Mouse (Mus musculus): Measurements from ENCODE around the gene Astn2. TPM values are rescaled to one million over a fixed set of nuclear protein-coding genes. Genes with fewer than 3 reads are reported as not detected.

Gene Astn2
- total and polyA plus RNA-seq, 2 experiments: 0.77 to 1.2 TPM

- TF ChIP-seq POLR2A (IDR thresholded peaks at IDR 0.05; ENCODE audit: extremely low read depth, insufficient read depth, low read length) (no peak), CTCF (IDR thresholded peaks at IDR 0.05; ENCODE audit: low read depth, low read length) (no peak)
- no peak for DNase-seq (ENCODE audit: extremely low read depth, low read depth, low spot score)
- no peak overlapping the region for H3K9ac ChIP-seq (ENCODE audit: low read depth, low read length)
- H3K27ac ChIP-seq (replicated peaks; ENCODE audit: insufficient read depth, low read depth, low read length): no peak overlapping the region
- no peaks in the 10 kb centered on the region for H3K36me3 ChIP-seq (ENCODE audit: control insufficient read depth, insufficient read depth, low read length)
- 89% methylated on average over 5 of the region's 5 CpGs for WGBS
- H3K27me3 ChIP-seq (ENCODE audit: control insufficient read depth, insufficient read depth, low read length): no peaks in the 10 kb centered on the region
- H3K79me2 ChIP-seq (ENCODE audit: control insufficient read depth, insufficient read depth, low read length): no peaks in the 10 kb centered on the region
- no peaks in the 10 kb centered on the region for H3K4me1 ChIP-seq (ENCODE audit: control insufficient read depth, insufficient read depth, low read length)
- H3K4me3 ChIP-seq (ENCODE audit: insufficient read depth, low read depth, low read length): no peak overlapping the region
Observed at GRCm38 (mm10) chr4:65667030-65667610, 737.3 kb downstream of the Astn2 start.

GRCm38 (mm10) chr4:65663176-65663575 is 741.2 kb downstream of the Astn2 start:
- no peak overlapping the region for H3K4me3 ChIP-seq (ENCODE audit: insufficient read depth, low read depth, low read length)
- no peaks in the 10 kb centered on the region for H3K27me3 ChIP-seq (ENCODE audit: control insufficient read depth, insufficient read depth, low read length)
- WGBS: 82% methylated on average over 6 of the region's 6 CpGs
- H3K36me3 ChIP-seq (ENCODE audit: control insufficient read depth, insufficient read depth, low read length): no peaks in the 10 kb centered on the region
- no peak overlapping the region for H3K27ac ChIP-seq (replicated peaks; ENCODE audit: insufficient read depth, low read depth, low read length)
- no peaks in the 10 kb centered on the region for H3K79me2 ChIP-seq (ENCODE audit: control insufficient read depth, insufficient read depth, low read length)
- H3K9ac ChIP-seq (ENCODE audit: low read depth, low read length): no peak overlapping the region
- DNase-seq (ENCODE audit: extremely low read depth, low read depth, low spot score): no peak
- no peak for TF ChIP-seq POLR2A (IDR thresholded peaks at IDR 0.05; ENCODE audit: extremely low read depth, insufficient read depth, low read length)
- no peak for TF ChIP-seq CTCF (IDR thresholded peaks at IDR 0.05; ENCODE audit: low read depth, low read length)
- H3K4me1 ChIP-seq (ENCODE audit: control insufficient read depth, insufficient read depth, low read length): no peaks in the 10 kb centered on the region

- no peaks in the 10 kb centered on the region for H3K36me3 ChIP-seq (ENCODE audit: control insufficient read depth, insufficient read depth, low read length)
- DNase-seq (ENCODE audit: extremely low read depth, low read depth, low spot score): peak; percentile 32
- H3K4me3 ChIP-seq (ENCODE audit: insufficient read depth, low read depth, low read length): no peak overlapping the region
- TF ChIP-seq CTCF (IDR thresholded peaks at IDR 0.05; ENCODE audit: low read depth, low read length) (peak; percentile 98), POLR2A (IDR thresholded peaks at IDR 0.05; ENCODE audit: extremely low read depth, insufficient read depth, low read length) (no peak)
- H3K4me1 ChIP-seq (ENCODE audit: control insufficient read depth, insufficient read depth, low read length): 0 out of 2 replicates have a peak, but pooled peaks cover 2% of the 10 kb centered on the region
- 0% methylated on average over 2 of the region's 2 CpGs for WGBS
- no peaks in the 10 kb centered on the region for H3K79me2 ChIP-seq (ENCODE audit: control insufficient read depth, insufficient read depth, low read length)
- no peak overlapping the region for H3K9ac ChIP-seq (ENCODE audit: low read depth, low read length)
- no peaks in the 10 kb centered on the region for H3K27me3 ChIP-seq (ENCODE audit: control insufficient read depth, insufficient read depth, low read length)
- H3K27ac ChIP-seq (replicated peaks; ENCODE audit: insufficient read depth, low read depth, low read length): no peak overlapping the region
Observed at GRCm38 (mm10) chr4:65654723-65655122, 749.7 kb downstream of the Astn2 start.

GRCm38 (mm10) chr4:65642611-65643010 is 761.8 kb downstream of the Astn2 start:
- H3K27ac ChIP-seq (replicated peaks; ENCODE audit: insufficient read depth, low read depth, low read length): no peak overlapping the region

GRCm38 (mm10) chr4:65638231-65638630 is 766.2 kb downstream of the Astn2 start:
- no peak for TF ChIP-seq POLR2A (IDR thresholded peaks at IDR 0.05; ENCODE audit: extremely low read depth, insufficient read depth, low read length)
- no peak for TF ChIP-seq CTCF (IDR thresholded peaks at IDR 0.05; ENCODE audit: low read depth, low read length)
- H3K27me3 ChIP-seq (ENCODE audit: control insufficient read depth, insufficient read depth, low read length): no peaks in the 10 kb centered on the region; the same call in 1 of the 2 replicates
- no peak overlapping the region for H3K4me3 ChIP-seq (ENCODE audit: insufficient read depth, low read depth, low read length)
- no peaks in the 10 kb centered on the region for H3K36me3 ChIP-seq (ENCODE audit: control insufficient read depth, insufficient read depth, low read length)
- no peak overlapping the region for H3K27ac ChIP-seq (replicated peaks; ENCODE audit: insufficient read depth, low read depth, low read length)
- no peaks in the 10 kb centered on the region for H3K4me1 ChIP-seq (ENCODE audit: control insufficient read depth, insufficient read depth, low read length)
- 81% methylated on average over 3 of the region's 3 CpGs for WGBS
- no peaks in the 10 kb centered on the region for H3K79me2 ChIP-seq (ENCODE audit: control insufficient read depth, insufficient read depth, low read length)
- H3K9ac ChIP-seq (ENCODE audit: low read depth, low read length): no peak overlapping the region
- no peak for DNase-seq (ENCODE audit: extremely low read depth, low read depth, low spot score)

More at GRCm38 (mm10) chr4:65642611-65643010, 761.8 kb downstream of the Astn2 start:
- H3K9ac ChIP-seq (ENCODE audit: low read depth, low read length): no peak overlapping the region
- H3K4me1 ChIP-seq (ENCODE audit: control insufficient read depth, insufficient read depth, low read length): no peaks in the 10 kb centered on the region
- H3K79me2 ChIP-seq (ENCODE audit: control insufficient read depth, insufficient read depth, low read length): no peaks in the 10 kb centered on the region
- H3K4me3 ChIP-seq (ENCODE audit: insufficient read depth, low read depth, low read length): no peak overlapping the region
- WGBS: 88% methylated on average over 5 of the region's 5 CpGs
- H3K27me3 ChIP-seq (ENCODE audit: control insufficient read depth, insufficient read depth, low read length): no peaks in the 10 kb centered on the region
- no peak for DNase-seq (ENCODE audit: extremely low read depth, low read depth, low spot score)
- H3K36me3 ChIP-seq (ENCODE audit: control insufficient read depth, insufficient read depth, low read length): no peaks in the 10 kb centered on the region
- TF ChIP-seq POLR2A (IDR thresholded peaks at IDR 0.05; ENCODE audit: extremely low read depth, insufficient read depth, low read length) (no peak), CTCF (IDR thresholded peaks at IDR 0.05; ENCODE audit: low read depth, low read length) (no peak)

GRCm38 (mm10) chr4:65620125-65620524 is 784.3 kb downstream of the Astn2 start:
- no peak overlapping the region for H3K9ac ChIP-seq (ENCODE audit: low read depth, low read length)
- DNase-seq (ENCODE audit: extremely low read depth, low read depth, low spot score): no peak
- no peaks in the 10 kb centered on the region for H3K79me2 ChIP-seq (ENCODE audit: control insufficient read depth, insufficient read depth, low read length)
- WGBS: 55% methylated on average over 3 of the region's 3 CpGs
- no peak overlapping the region for H3K27ac ChIP-seq (replicated peaks; ENCODE audit: insufficient read depth, low read depth, low read length)
- no peak overlapping the region for H3K4me3 ChIP-seq (ENCODE audit: insufficient read depth, low read depth, low read length)
- peaks cover 10% of the 10 kb centered on the region for H3K36me3 ChIP-seq (ENCODE audit: control insufficient read depth, insufficient read depth, low read length)
- H3K4me1 ChIP-seq (ENCODE audit: control insufficient read depth, insufficient read depth, low read length): no peaks in the 10 kb centered on the region
- TF ChIP-seq POLR2A (IDR thresholded peaks at IDR 0.05; ENCODE audit: extremely low read depth, insufficient read depth, low read length) (no peak), CTCF (IDR thresholded peaks at IDR 0.05; ENCODE audit: low read depth, low read length) (no peak)
- H3K27me3 ChIP-seq (ENCODE audit: control insufficient read depth, insufficient read depth, low read length): no peaks in the 10 kb centered on the region

Measured in liver, adult 2 months (tissue).